Mouse (Mus musculus): ENCODE data around the gene Patj. TPM values are rescaled to one million over a fixed set of nuclear protein-coding genes. Genes with fewer than 3 reads are reported as not detected.

The Patj gene
- total and polyA plus RNA-seq, 3 experiments: 0.19 to 0.46 TPM; not detected in 1

- H3K36me3 ChIP-seq (ENCODE audit: control insufficient read depth in 1 of 2, insufficient read depth in 2 of 2, low read length in 2 of 2): no peaks in the 10 kb centered on the region
- no peak overlapping the region for H3K27ac ChIP-seq (ENCODE audit: control insufficient read depth, low read depth, low read length)
- H3K4me1 ChIP-seq (ENCODE audit: control insufficient read depth in 1 of 2, insufficient read depth in 2 of 2, low read length in 2 of 2): no peaks in the 10 kb centered on the region
- no peak overlapping the region for H3K4me3 ChIP-seq (ENCODE audit: control insufficient read depth in 1 of 2, insufficient read depth in 1 of 2, low read depth in 2 of 2, low read length in 2 of 2)
- DNase-seq (ENCODE audit: low read depth, low spot score): no peak
- TF ChIP-seq ZNF384 (IDR thresholded peaks at IDR 0.05; ENCODE audit: low read depth, low read length) (no peak), GABPA (IDR thresholded peaks at IDR 0.05; ENCODE audit: low read depth, low read length) (no peak), MAZ (IDR thresholded peaks at IDR 0.05; ENCODE audit: low read depth, low read length) (no peak), ZKSCAN1 (IDR thresholded peaks at IDR 0.05; ENCODE audit: low read depth, low read length) (no peak), NRF1 (IDR thresholded peaks at IDR 0.05; ENCODE audit: insufficient read depth, low read depth, low read length, poor library complexity, severe bottlenecking) (no peak), MAFK (IDR thresholded peaks at IDR 0.05; ENCODE audit: borderline replicate concordance, low read depth, low read length) (no peak), ZMIZ1 (IDR thresholded peaks at IDR 0.05; ENCODE audit: low read depth, low read length) (no peak), RAD21 (IDR thresholded peaks at IDR 0.05; ENCODE audit: low read depth, low read length) (no peak), POLR2A (IDR thresholded peaks at IDR 0.05; ENCODE audit: control insufficient read depth in 1 of 2, insufficient read depth in 1 of 2, low read depth in 1 of 2, low read length in 2 of 2, poor library complexity in 1 of 2) (no peak)
- no peak overlapping the region for H3K9ac ChIP-seq (ENCODE audit: control insufficient read depth, low read depth, low read length, poor library complexity, severe bottlenecking)
- H3K9me3 ChIP-seq (replicated peaks; ENCODE audit: insufficient read depth, low read length): no peaks in the 10 kb centered on the region
- H3K27me3 ChIP-seq (ENCODE audit: control insufficient read depth in 1 of 2, insufficient read depth in 2 of 2, low read length in 2 of 2): no peaks in the 10 kb centered on the region
- no peaks in the 10 kb centered on the region for H3K79me2 ChIP-seq (ENCODE audit: control insufficient read depth, insufficient read depth, low read length, poor library complexity)
These were observed 362.6 kb downstream of the Patj start for GRCm38 (mm10) chr4:98758012-98758821.

GRCm38 (mm10) chr4:98758872-98759518, 363.4 kb downstream of the Patj start:
- Histone ChIP-seq H3K27ac (ENCODE audit: control insufficient read depth, low read depth, low read length) (no peak overlapping the region), H3K9ac (ENCODE audit: control insufficient read depth, low read depth, low read length, poor library complexity, severe bottlenecking) (no peak overlapping the region), H3K79me2 (ENCODE audit: control insufficient read depth, insufficient read depth, low read length, poor library complexity) (no peaks in the 10 kb centered on the region), H3K4me1 (ENCODE audit: control insufficient read depth in 1 of 2, insufficient read depth in 2 of 2, low read length in 2 of 2) (no peaks in the 10 kb centered on the region), H3K4me3 (ENCODE audit: control insufficient read depth in 1 of 2, insufficient read depth in 1 of 2, low read depth in 2 of 2, low read length in 2 of 2) (no peak overlapping the region), H3K36me3 (ENCODE audit: control insufficient read depth in 1 of 2, insufficient read depth in 2 of 2, low read length in 2 of 2) (no peaks in the 10 kb centered on the region), H3K9me3 (replicated peaks; ENCODE audit: insufficient read depth, low read length) (no peaks in the 10 kb centered on the region), H3K27me3 (ENCODE audit: control insufficient read depth in 1 of 2, insufficient read depth in 2 of 2, low read length in 2 of 2) (no peaks in the 10 kb centered on the region)
- no peak for DNase-seq (ENCODE audit: low read depth, low spot score)
- TF ChIP-seq EP300 (IDR thresholded peaks at IDR 0.05; ENCODE audit: low read depth in 1 of 2, low read length in 2 of 2): no peak
- no peak for TF ChIP-seq ZNF384 (IDR thresholded peaks at IDR 0.05; ENCODE audit: low read depth, low read length)
- no peak for TF ChIP-seq HCFC1 (IDR thresholded peaks at IDR 0.05; ENCODE audit: low read depth, low read length)
- TF ChIP-seq RCOR1 (IDR thresholded peaks at IDR 0.05; ENCODE audit: low read depth, low read length): no peak
- TF ChIP-seq NELFE (IDR thresholded peaks at IDR 0.05; ENCODE audit: low read depth, low read length): no peak
- TF ChIP-seq MAFK (IDR thresholded peaks at IDR 0.05; ENCODE audit: borderline replicate concordance, low read depth, low read length): no peak
- TF ChIP-seq POLR2A (IDR thresholded peaks at IDR 0.05; ENCODE audit: control insufficient read depth in 1 of 2, insufficient read depth in 1 of 2, low read depth in 1 of 2, low read length in 2 of 2, poor library complexity in 1 of 2): no peak
- no peak for TF ChIP-seq CHD2 (IDR thresholded peaks at IDR 0.05; ENCODE audit: low read length)
- TF ChIP-seq USF1 (IDR thresholded peaks at IDR 0.05; ENCODE audit: low read depth, low read length): no peak
